Mouse (Mus musculus) inflammation-experienced regulatory T-cells, adult 6 months (primary cell): ENCODE results near the gene Cfap97d1. TPM values are rescaled to one million over a fixed set of nuclear protein-coding genes. Genes with fewer than 3 reads are reported as not detected.

Source experiments
- ATAC-seq: one replicate; pipeline ENCODE4 v1.8.0; 2017
- polyA plus RNA-seq, 3 experiments: library from polyadenylated mRNA; unstranded; fragments of 100-300 nt; shearing (Covaris generic); gene quantifications; one replicate each; pipeline ENCODE4 v1.2.1; 2017

The Cfap97d1 gene
- polyA plus RNA-seq, 3 experiments from 2014 or later, result not detected

- no peak for ATAC-seq
Observed at GRCm38 (mm10) chr11:102013201-102013600, 29.1 kb downstream of the Cfap97d1 start.

GRCm38 (mm10) chr11:102015472-102015871 lies 31.4 kb downstream of the Cfap97d1 start:
- ATAC-seq, result no peak

GRCm38 (mm10) chr11:102016136-102016535 lies 32.1 kb downstream of the Cfap97d1 start:
- no peak for ATAC-seq

GRCm38 (mm10) chr11:102019736-102020135 lies 35.7 kb downstream of the Cfap97d1 start:
- ATAC-seq, result no peak

- no peak for ATAC-seq
Observed at GRCm38 (mm10) chr11:102021196-102021595, 37.1 kb downstream of the Cfap97d1 start.

GRCm38 (mm10) chr11:102023406-102023805 lies 39.3 kb downstream of the Cfap97d1 start:
- no peak for ATAC-seq

GRCm38 (mm10) chr11:102024084-102024758 lies 40.1 kb downstream of the Cfap97d1 start:
- no peak for ATAC-seq

GRCm38 (mm10) chr11:102024875-102025274 lies 40.8 kb downstream of the Cfap97d1 start:
- ATAC-seq, result no peak

GRCm38 (mm10) chr11:102025354-102025753 lies 41.3 kb downstream of the Cfap97d1 start:
- ATAC-seq, result no peak

- ATAC-seq, result no peak
Observed at GRCm38 (mm10) chr11:102025991-102026660, 42.0 kb downstream of the Cfap97d1 start.

GRCm38 (mm10) chr11:102026694-102027360 lies 42.7 kb downstream of the Cfap97d1 start:
- no peak for ATAC-seq

GRCm38 (mm10) chr11:102027361-102028017 lies 43.4 kb downstream of the Cfap97d1 start:
- no peak for ATAC-seq

- no peak for ATAC-seq
Observed at GRCm38 (mm10) chr11:102028087-102028816, 44.2 kb downstream of the Cfap97d1 start, which contains the start of gene Mpp3. Mpp3 (minus strand) TSS chr11:102028461.

GRCm38 (mm10) chr11:102029304-102029703 lies 45.2 kb downstream of the Cfap97d1 start:
- ATAC-seq, result no peak

- no peak for ATAC-seq
Observed at GRCm38 (mm10) chr11:102029966-102030365, 45.9 kb downstream of the Cfap97d1 start.

GRCm38 (mm10) chr11:102031149-102031548 lies 47.1 kb downstream of the Cfap97d1 start:
- no peak for ATAC-seq

GRCm38 (mm10) chr11:102033055-102033591 lies 49.0 kb downstream of the Cfap97d1 start:
- no peak for ATAC-seq

- no peak for ATAC-seq
Observed at GRCm38 (mm10) chr11:102034887-102035286, 50.8 kb downstream of the Cfap97d1 start.

GRCm38 (mm10) chr11:102035456-102035960 lies 51.4 kb downstream of the Cfap97d1 start:
- ATAC-seq, result no peak

GRCm38 (mm10) chr11:102036336-102036735 lies 52.3 kb downstream of the Cfap97d1 start:
- ATAC-seq, result no peak

- ATAC-seq, result no peak
Observed at GRCm38 (mm10) chr11:102037789-102038188, 53.7 kb downstream of the Cfap97d1 start.
